Mouse (Mus musculus) ES-E14 (cell line): ENCODE data around the gene Gcm1. TPM values are rescaled to one million over a fixed set of nuclear protein-coding genes. Genes with fewer than 3 reads are reported as not detected.

Experiments used
- DNase-seq: peaks from one replicate; pipeline ENCODE4 v3.0.0-alpha.2; 2013; ENCODE audit warnings: low read depth, low spot score
- H3K27ac ChIP-seq: 2 replicates; pipeline ENCODE4 v1.5.1; 2012; ENCODE audit warnings: low read depth, mild to moderate bottlenecking, low read length, moderate library complexity, mixed read lengths; ENCODE audit not compliant: poor library complexity, insufficient read depth, severe bottlenecking
- H3K36me3 ChIP-seq: 2 replicates; pipeline ENCODE4 v1.6.1; 2012; ENCODE audit warnings: mild to moderate bottlenecking, low read length, moderate library complexity, mixed read lengths; ENCODE audit not compliant: control insufficient read depth, poor library complexity, insufficient read depth, severe bottlenecking
- H3K4me1 ChIP-seq, 2 experiments: fragments of 150-350 bp in 1 of 2; sonication (generic) in 1 of 2; 2 replicates each; pipeline ENCODE4 v1.6.1; 2012; ENCODE audit warnings: low read length in 2 of 2, mild to moderate bottlenecking in 1 of 2, mixed read lengths in 1 of 2; ENCODE audit not compliant: control insufficient read depth in 2 of 2, insufficient read depth in 2 of 2, poor library complexity in 1 of 2
- H3K4me3 ChIP-seq, 2 experiments: fragments of 150-350 bp in 1 of 2; sonication (generic) in 1 of 2; 2 replicates each; pipeline ENCODE4 v1.5.1; 2012; ENCODE audit warnings: low read length in 2 of 2, low read depth in 1 of 2, mild to moderate bottlenecking in 1 of 2, mixed read lengths in 1 of 2; ENCODE audit not compliant: insufficient read depth in 1 of 2, poor library complexity in 1 of 2, severe bottlenecking in 1 of 2
- H3K9ac ChIP-seq: 2 replicates; pipeline ENCODE4 v1.6.1; 2012; ENCODE audit warnings: low read depth, mild to moderate bottlenecking, low read length, mixed read lengths; ENCODE audit not compliant: poor library complexity, insufficient read depth, severe bottlenecking
- H3K9me3 ChIP-seq: fragments of 150-350 bp; sonication (generic); 2 replicates; pipeline ENCODE4 v1.6.1; 2012; ENCODE audit warnings: low read depth, mild to moderate bottlenecking, low read length; ENCODE audit not compliant: control insufficient read depth, insufficient read depth
- CHD2 ChIP-seq: IDR thresholded peaks from 2 replicates; pipeline ENCODE4 v1.6.1; 2014; ENCODE audit warnings: mild to moderate bottlenecking, low read depth, low read length, inconsistent platforms
- HCFC1 ChIP-seq: IDR thresholded peaks from 2 replicates; pipeline ENCODE4 v1.6.1; 2012; ENCODE audit warnings: low read length, inconsistent platforms, borderline replicate concordance; ENCODE audit not compliant: insufficient read depth
- MAFK ChIP-seq: IDR thresholded peaks from 2 replicates; pipeline ENCODE4 v1.6.1; 2014; ENCODE audit warnings: mild to moderate bottlenecking, low read depth, low read length, inconsistent platforms; ENCODE audit not compliant: insufficient read depth
- ZC3H11A ChIP-seq: IDR thresholded peaks from 2 replicates; pipeline ENCODE4 v1.6.1; 2012; ENCODE audit warnings: low read depth, mild to moderate bottlenecking, inconsistent platforms, low read length, borderline replicate concordance
- ZNF384 ChIP-seq: IDR thresholded peaks from 2 replicates; pipeline ENCODE4 v1.6.1; 2012; ENCODE audit warnings: low read depth, low read length, inconsistent platforms
- in situ Hi-C, 2 experiments: fragments of 600-800 bp; cut with MboI; formaldehyde crosslinking; loops; one replicate each; pipeline ENCODE4 v1.15.1; 2025; ENCODE audit warnings: low sequenced_read_pairs in 2 of 2, inconsistent platforms in 1 of 2; ENCODE audit not compliant: unreplicated experiment in 2 of 2
- total RNA-seq: library from RNA; depleted of rRNA; stranded (reverse); fragments of 300-350 nt; gene quantifications from 2 replicates; pipeline ENCODE4 v1.2.3, GENCODE M21; 2012

Gcm1 gene
- total RNA-seq, 1 experiment: 1.4 TPM

- 0 out of 2 replicates have a peak, but pooled peaks cover 2% of the 10 kb centered on the region for H3K36me3 ChIP-seq
- no peak for DNase-seq
These were observed 49.2 kb downstream of the Gcm1 start for GRCm38 (mm10) chr9:78100956-78101355.

GRCm38 (mm10) chr9:78101431-78101830, 49.7 kb downstream of the Gcm1 start:
- no peak overlapping the region for H3K27ac ChIP-seq
- TF ChIP-seq CHD2 (no peak), ZC3H11A (no peak), HCFC1 (no peak), ZNF384 (no peak), MAFK (no peak)
- H3K9me3 ChIP-seq: no peaks in the 10 kb centered on the region
- no peak overlapping the region for H3K9ac ChIP-seq
- no peak for DNase-seq
- 0 out of 2 replicates have a peak, but pooled peaks cover 2% of the 10 kb centered on the region for H3K36me3 ChIP-seq
- H3K4me3 ChIP-seq: no peak overlapping the region
- 0 out of 4 replicates have a peak, but pooled peaks cover 0 to 1% of the 10 kb centered on the region in 2 experiments for H3K4me1 ChIP-seq
- in situ Hi-C loops: no loop called here

More at GRCm38 (mm10) chr9:78100956-78101355, 49.2 kb downstream of the Gcm1 start:
- Histone ChIP-seq H3K9me3 (no peaks in the 10 kb centered on the region), H3K4me3 (no peak overlapping the region), H3K4me1 (0 out of 4 replicates have a peak, but pooled peaks cover 0 to 1% of the 10 kb centered on the region in 2 experiments), H3K9ac (no peak overlapping the region), H3K27ac (no peak overlapping the region)
- in situ Hi-C loops: no loop called here
- TF ChIP-seq HCFC1 (no peak), CHD2 (no peak), ZC3H11A (no peak), MAFK (no peak), ZNF384 (no peak)

DNA sequence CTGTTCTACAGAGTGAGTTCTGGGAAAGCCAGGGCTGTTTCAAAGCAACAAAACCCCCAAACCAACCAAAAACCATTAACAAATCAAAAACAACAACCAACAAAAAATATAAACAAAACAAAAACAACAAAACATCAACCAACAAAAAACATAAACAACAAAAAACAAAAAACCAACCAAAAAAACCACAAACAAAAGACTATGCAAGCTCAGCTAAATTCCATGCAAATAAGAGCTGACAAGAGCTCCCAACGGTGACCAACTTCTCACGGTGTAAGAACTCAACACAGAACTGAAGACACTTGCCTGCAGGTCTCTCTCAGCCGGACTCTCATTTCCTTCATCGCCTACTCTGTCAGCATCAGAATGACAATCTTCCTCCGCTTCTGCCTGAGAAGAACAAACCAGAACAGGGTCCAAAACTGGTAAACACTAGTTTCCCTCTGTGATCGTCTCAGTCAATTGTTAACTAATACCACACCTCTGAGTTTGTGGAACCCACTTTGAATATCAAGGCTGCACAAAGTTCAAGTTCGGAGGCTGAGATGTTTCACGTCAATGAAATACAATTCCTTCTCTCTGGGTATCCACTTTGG, 52.3 kb downstream of the Gcm1 start:
- H3K9me3 ChIP-seq: no peaks in the 10 kb centered on the region
- DNase-seq: no peak
- H3K9ac ChIP-seq: no peak overlapping the region; the same call in 1 of the 2 replicates
- 0 out of 4 replicates have a peak, but pooled peaks cover 1 to 2% of the 10 kb centered on the region in 2 experiments for H3K4me1 ChIP-seq
- no peaks in the 10 kb centered on the region for H3K36me3 ChIP-seq
- TF ChIP-seq MAFK: peak; percentile 74; the same call in 1 of the 2 replicates
- TF ChIP-seq ZC3H11A: no peak
- in situ Hi-C loops: no loop called here
- H3K4me3 ChIP-seq: no peak overlapping the region
- no peak overlapping the region for H3K27ac ChIP-seq

DNA sequence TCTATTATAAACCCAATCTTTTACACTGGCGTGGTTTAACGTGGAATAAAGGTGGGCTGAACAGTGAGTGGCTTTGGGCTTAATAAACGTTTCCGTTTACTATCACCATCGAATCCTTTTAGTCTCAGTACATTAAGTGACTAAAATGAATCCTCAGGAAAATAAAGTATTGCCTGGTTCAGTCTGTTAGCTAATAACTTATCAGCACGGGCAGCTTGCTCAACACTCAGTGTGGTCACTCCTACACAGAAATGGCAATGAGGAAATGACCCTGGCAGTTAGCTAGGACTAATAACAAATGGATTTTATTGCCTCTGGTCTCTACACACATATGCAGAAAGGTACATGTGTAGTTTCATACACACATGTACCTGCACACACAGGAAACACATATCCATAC, 53.2 kb downstream of the Gcm1 start:
- Histone ChIP-seq H3K27ac (no peak overlapping the region), H3K4me1 (0 out of 4 replicates have a peak, but pooled peaks cover 1 to 2% of the 10 kb centered on the region in 2 experiments), H3K9me3 (no peaks in the 10 kb centered on the region), H3K4me3 (no peak overlapping the region), H3K36me3 (no peaks in the 10 kb centered on the region), H3K9ac (no peak overlapping the region)
- DNase-seq: no peak
- TF ChIP-seq MAFK (no peak), CHD2 (no peak), HCFC1 (no peak), ZC3H11A (no peak), ZNF384 (no peak)
- in situ Hi-C loops: no loop called here

GRCm38 (mm10) chr9:78105501-78105932, 53.8 kb downstream of the Gcm1 start:
- H3K27ac ChIP-seq: no peak overlapping the region
- TF ChIP-seq HCFC1: no peak
- no peak for TF ChIP-seq ZNF384
- no peak for TF ChIP-seq CHD2
- no peak for TF ChIP-seq MAFK
- TF ChIP-seq ZC3H11A: no peak
- no peak overlapping the region for H3K4me3 ChIP-seq
- DNase-seq: no peak
- H3K9ac ChIP-seq: no peak overlapping the region
- no peaks in the 10 kb centered on the region for H3K36me3 ChIP-seq
- in situ Hi-C loops: no loop called here
- no peaks in the 10 kb centered on the region for H3K9me3 ChIP-seq
- 0 out of 4 replicates have a peak, but pooled peaks cover 1 to 2% of the 10 kb centered on the region in 2 experiments for H3K4me1 ChIP-seq
